Mouse (Mus musculus) kidney, embryonic 15.5 days (tissue): ENCODE data around the gene Ptpn7. TPM values are rescaled to one million over a fixed set of nuclear protein-coding genes. Genes with fewer than 3 reads are reported as not detected.

Experiments used
- polyA plus RNA-seq: library from polyadenylated mRNA; unstranded; fragments of >200 nt; fragmentation: Nextera tagmentation; extraction: Ambion mirVana; gene quantifications from 2 replicates; pipeline ENCODE4 v1.2.1, GENCODE M21; 2015

Ptpn7 gene
- polyA plus RNA-seq, 1 experiment from 2014 or later: 1.2 TPM

Other genes with a start within 250 kb of the Ptpn7 start
- 5.2 and 6.7 TPM in 2 replicates for gene Ppp1r12b, start 176.8 kb upstream of the Ptpn7 start, polyA plus RNA-seq
- 44.2 TPM in 2 replicates for gene Ube2t, start 170.1 kb upstream of the Ptpn7 start, polyA plus RNA-seq
- gene Lgr6, start 27.4 kb upstream of the Ptpn7 start, polyA plus RNA-seq: 0.98 and 1.1 TPM in 2 replicates
- gene Arl8a, start 14.1 kb downstream of the Ptpn7 start, polyA plus RNA-seq: 45.3 and 52.3 TPM in 2 replicates
- gene Gpr37l1, start 35.0 kb downstream of the Ptpn7 start, polyA plus RNA-seq: 0.09 TPM in 1 of 2 replicates, not detected in the other
- gene Elf3, start 125.9 kb downstream of the Ptpn7 start, polyA plus RNA-seq: 25.8 and 30.7 TPM in 2 replicates
- gene Rnpep, start 151.4 kb downstream of the Ptpn7 start, polyA plus RNA-seq: 88.0 and 93.4 TPM in 2 replicates
- gene Timm17a, start 181.1 kb downstream of the Ptpn7 start, polyA plus RNA-seq: 210 and 234 TPM in 2 replicates
- 0.95 and 3.4 TPM in 2 replicates for gene Lmod1, start 192.1 kb downstream of the Ptpn7 start, polyA plus RNA-seq
- gene Shisa4, start 242.5 kb downstream of the Ptpn7 start, polyA plus RNA-seq: 43.5 and 48.3 TPM in 2 replicates